Mouse (Mus musculus): Measurements from ENCODE around the gene Stk24. TPM values are rescaled to one million over a fixed set of nuclear protein-coding genes. Genes with fewer than 3 reads are reported as not detected.

The Stk24 gene
- polyA plus RNA-seq, 1 experiment from 2014 or later, result 47.7 TPM

DNA sequence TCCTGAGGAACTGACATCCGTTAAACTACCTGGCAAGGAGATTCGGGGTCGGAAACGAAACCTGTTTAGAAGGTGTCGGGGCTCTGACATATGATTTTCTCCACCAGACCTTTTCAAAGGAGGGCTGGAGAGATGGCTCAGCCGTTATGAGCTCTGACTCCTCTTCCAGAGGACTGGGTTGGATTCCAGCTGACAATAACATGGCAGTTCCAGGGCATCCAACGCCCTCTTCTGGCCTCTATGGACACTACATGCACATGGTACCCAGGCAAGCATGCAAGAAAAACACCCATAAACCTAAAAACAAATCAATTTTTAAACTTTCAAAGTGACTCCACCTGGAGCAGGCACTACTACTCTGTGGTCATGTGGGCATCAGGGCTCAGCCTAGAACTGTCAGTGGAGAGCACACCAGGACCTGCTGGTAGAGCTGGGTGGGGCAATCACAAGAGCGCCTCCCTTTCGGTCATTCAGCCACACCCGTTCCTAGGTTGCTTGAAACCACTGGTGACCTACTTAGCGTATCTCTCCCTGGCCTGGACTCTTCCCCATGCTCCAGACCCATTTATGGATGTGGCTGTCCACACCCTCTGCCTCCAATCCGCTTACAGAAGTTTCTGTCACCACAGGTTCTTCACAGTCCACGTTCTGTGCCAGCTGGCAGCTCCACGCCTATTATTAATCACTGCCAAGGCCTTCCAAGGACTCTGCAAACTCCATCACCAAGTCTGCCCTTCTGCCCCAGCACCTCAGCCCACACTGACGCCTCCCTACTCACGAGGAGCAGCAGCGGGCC is 18.3 kb downstream of the Stk24 start:
- H3K27me3 ChIP-seq, result no peaks in the 10 kb centered on the region
- 88% methylated on average over 17 of the region's 17 CpGs for WGBS
- peaks cover 19% of the 10 kb centered on the region for H3K36me3 ChIP-seq
- H3K4me3 ChIP-seq (replicated peaks), result no peak overlapping the region
- peaks cover 57% of the 10 kb centered on the region for H3K4me1 ChIP-seq (replicated peaks)
- no peak for ATAC-seq (ENCODE audit: insufficient number of reproducible peaks, insufficient read depth, low FRiP score, low TSS enrichment, low read depth)
- peaks cover 3% of the 10 kb centered on the region; the same call in 1 of the 2 replicates for H3K9me3 ChIP-seq
- no peak overlapping the region for H3K27ac ChIP-seq
- no peak overlapping the region for H3K9ac ChIP-seq (replicated peaks)
- H3K4me2 ChIP-seq, result no peak overlapping the region

DNA sequence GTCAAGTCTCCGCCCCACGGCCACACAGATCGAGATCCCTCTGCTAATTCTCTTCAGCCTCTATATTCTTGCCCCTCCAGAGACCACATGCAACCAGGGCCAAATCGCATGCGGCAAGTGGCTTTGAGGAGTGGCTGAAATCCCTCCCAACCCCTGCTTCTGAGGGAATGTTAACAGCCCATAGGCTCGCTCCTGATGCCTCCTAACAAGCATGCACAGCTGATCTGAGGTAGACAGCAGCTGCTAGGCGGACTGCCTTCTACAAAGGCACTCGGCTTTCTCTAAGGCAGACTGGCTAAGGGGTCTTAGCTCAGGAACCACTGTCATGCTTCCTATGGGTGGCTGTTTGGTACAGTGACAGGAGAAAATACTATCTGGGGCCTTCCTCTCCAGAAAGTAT is 20.0 kb downstream of the Stk24 start:
- H3K36me3 ChIP-seq, result peaks cover 19% of the 10 kb centered on the region
- no peak for ATAC-seq (ENCODE audit: insufficient number of reproducible peaks, insufficient read depth, low FRiP score, low TSS enrichment, low read depth)
- H3K27me3 ChIP-seq, result no peaks in the 10 kb centered on the region
- peaks cover 45% of the 10 kb centered on the region for H3K4me1 ChIP-seq (replicated peaks)
- WGBS, result 52% methylated on average over 8 of the region's 8 CpGs
- no peak overlapping the region for H3K4me3 ChIP-seq (replicated peaks)
- no peak overlapping the region for H3K27ac ChIP-seq
- H3K9ac ChIP-seq (replicated peaks), result no peak overlapping the region
- H3K4me2 ChIP-seq, result no peak overlapping the region
- H3K9me3 ChIP-seq, result peaks cover 3% of the 10 kb centered on the region; the same call in 1 of the 2 replicates

DNA sequence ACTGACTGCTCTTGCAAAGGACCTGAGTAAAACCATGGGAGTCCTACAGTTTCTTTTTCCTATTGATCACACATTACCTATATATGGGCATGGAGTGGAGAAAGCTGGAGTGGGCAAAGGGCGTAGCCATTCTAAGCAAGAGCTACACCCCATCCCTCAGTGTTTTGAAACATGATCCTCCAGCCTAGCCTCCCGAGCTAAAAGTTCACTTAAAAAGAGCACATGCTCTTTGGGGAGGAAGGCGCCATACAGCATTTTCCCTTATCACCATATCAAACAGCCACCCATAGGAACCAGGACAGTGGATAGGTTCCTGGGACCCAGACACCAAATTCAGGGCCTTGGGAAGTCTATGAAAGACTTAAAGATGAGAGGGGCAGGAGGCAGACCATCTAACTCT is 20.8 kb downstream of the Stk24 start:
- Histone ChIP-seq H3K36me3 (peaks cover 19% of the 10 kb centered on the region), H3K4me3 (replicated peaks) (no peak overlapping the region), H3K9me3 (no peaks in the 10 kb centered on the region; the same call in 1 of the 2 replicates), H3K4me1 (replicated peaks) (peaks cover 45% of the 10 kb centered on the region), H3K9ac (replicated peaks) (no peak overlapping the region), H3K27ac (peak overlapping the region; percentile 42), H3K4me2 (no peak overlapping the region), H3K27me3 (no peaks in the 10 kb centered on the region)
- ATAC-seq (ENCODE audit: insufficient number of reproducible peaks, insufficient read depth, low FRiP score, low TSS enrichment, low read depth), result no peak
- 15% methylated on average over 3 of the region's 3 CpGs for WGBS

DNA sequence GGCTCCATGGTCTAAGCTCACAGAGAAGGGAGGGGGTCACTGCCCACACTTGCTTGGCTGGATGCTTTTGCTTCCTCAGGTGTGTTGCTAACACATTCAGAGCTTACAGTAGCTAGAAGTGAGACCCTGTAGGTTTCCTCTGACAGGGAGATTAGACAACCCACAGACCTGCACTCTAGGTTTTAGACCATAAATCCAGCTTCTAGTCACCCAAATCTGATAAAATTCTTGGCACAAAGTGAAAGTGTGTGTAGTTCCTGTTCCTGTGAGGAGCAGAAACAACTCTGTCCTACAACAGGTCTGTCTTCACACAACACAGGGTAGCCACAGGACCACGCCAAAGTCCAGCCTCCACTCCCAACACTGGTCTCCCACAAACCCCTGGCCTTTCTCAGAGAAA is 21.5 kb downstream of the Stk24 start:
- H3K36me3 ChIP-seq, result peaks cover 16% of the 10 kb centered on the region
- no peaks in the 10 kb centered on the region for H3K9me3 ChIP-seq
- H3K27me3 ChIP-seq, result no peaks in the 10 kb centered on the region
- ATAC-seq (ENCODE audit: insufficient number of reproducible peaks, insufficient read depth, low FRiP score, low TSS enrichment, low read depth), result no peak
- H3K9ac ChIP-seq (replicated peaks), result no peak overlapping the region
- H3K4me2 ChIP-seq, result no peak overlapping the region
- H3K4me3 ChIP-seq (replicated peaks), result no peak overlapping the region
- 92% methylated on average over 1 of the region's 1 CpGs for WGBS
- no peak overlapping the region for H3K27ac ChIP-seq
- peaks cover 45% of the 10 kb centered on the region for H3K4me1 ChIP-seq (replicated peaks)

DNA sequence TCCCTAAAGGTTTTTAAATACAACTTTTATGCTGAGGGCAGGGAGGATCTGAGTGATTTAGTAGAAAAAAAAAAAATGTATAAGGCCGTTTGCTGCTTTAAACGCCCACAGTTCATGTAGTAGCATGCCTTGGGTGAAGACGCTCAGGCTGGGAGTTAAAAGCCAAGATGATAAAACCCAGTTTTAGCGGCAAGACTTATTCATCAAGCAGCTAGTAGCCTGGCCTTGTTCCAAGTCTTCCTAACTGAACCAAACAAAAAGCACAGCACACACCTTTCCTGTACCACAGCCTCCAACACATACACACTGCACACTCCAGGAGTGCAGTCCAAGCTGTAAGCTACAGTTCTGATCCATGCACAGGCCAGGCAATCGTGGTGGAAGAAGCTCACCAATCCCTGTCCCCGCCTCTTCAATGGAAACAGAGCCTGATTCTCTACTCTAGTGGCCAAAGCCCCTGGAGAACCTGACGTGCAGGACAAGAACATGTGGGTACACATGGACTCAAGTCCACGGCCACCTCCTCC is 23.4 kb downstream of the Stk24 start:
- Histone ChIP-seq H3K4me3 (replicated peaks) (no peak overlapping the region), H3K9ac (replicated peaks) (no peak overlapping the region), H3K4me1 (replicated peaks) (peaks cover 60% of the 10 kb centered on the region), H3K4me2 (no peak overlapping the region), H3K27me3 (no peaks in the 10 kb centered on the region), H3K36me3 (peaks cover 4% of the 10 kb centered on the region; the same call in 1 of the 2 replicates), H3K27ac (no peak overlapping the region), H3K9me3 (no peaks in the 10 kb centered on the region)
- 79% methylated on average over 8 of the region's 8 CpGs for WGBS
- no peak for ATAC-seq (ENCODE audit: insufficient number of reproducible peaks, insufficient read depth, low FRiP score, low TSS enrichment, low read depth)

DNA sequence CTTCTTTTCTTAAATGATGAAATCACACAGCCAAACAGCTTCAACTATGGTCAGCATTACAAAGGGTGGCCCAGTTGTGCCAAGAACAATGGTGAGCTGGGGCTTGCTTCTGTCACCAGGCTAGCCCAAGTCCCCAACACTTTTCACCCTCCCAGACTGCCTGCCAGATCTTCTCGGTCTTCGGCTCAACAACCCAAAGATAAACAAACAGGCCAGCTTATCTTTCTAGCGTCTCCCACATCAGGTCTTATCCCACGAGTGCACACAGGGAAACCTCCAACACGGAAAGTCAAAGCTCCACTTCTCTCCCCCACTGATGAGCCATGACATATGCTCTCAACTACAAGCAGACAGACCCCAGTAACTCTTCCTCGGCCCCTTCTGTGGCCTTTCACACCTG is 24.1 kb downstream of the Stk24 start:
- 38% methylated on average over 6 of the region's 6 CpGs for WGBS
- no peak for ATAC-seq (ENCODE audit: insufficient number of reproducible peaks, insufficient read depth, low FRiP score, low TSS enrichment, low read depth)
- H3K36me3 ChIP-seq, result no peaks in the 10 kb centered on the region
- H3K4me2 ChIP-seq, result no peak overlapping the region
- H3K4me3 ChIP-seq (replicated peaks), result no peak overlapping the region
- no peaks in the 10 kb centered on the region for H3K27me3 ChIP-seq
- no peak overlapping the region for H3K9ac ChIP-seq (replicated peaks)
- H3K4me1 ChIP-seq (replicated peaks), result peaks cover 62% of the 10 kb centered on the region
- no peaks in the 10 kb centered on the region for H3K9me3 ChIP-seq
- no peak overlapping the region for H3K27ac ChIP-seq

DNA sequence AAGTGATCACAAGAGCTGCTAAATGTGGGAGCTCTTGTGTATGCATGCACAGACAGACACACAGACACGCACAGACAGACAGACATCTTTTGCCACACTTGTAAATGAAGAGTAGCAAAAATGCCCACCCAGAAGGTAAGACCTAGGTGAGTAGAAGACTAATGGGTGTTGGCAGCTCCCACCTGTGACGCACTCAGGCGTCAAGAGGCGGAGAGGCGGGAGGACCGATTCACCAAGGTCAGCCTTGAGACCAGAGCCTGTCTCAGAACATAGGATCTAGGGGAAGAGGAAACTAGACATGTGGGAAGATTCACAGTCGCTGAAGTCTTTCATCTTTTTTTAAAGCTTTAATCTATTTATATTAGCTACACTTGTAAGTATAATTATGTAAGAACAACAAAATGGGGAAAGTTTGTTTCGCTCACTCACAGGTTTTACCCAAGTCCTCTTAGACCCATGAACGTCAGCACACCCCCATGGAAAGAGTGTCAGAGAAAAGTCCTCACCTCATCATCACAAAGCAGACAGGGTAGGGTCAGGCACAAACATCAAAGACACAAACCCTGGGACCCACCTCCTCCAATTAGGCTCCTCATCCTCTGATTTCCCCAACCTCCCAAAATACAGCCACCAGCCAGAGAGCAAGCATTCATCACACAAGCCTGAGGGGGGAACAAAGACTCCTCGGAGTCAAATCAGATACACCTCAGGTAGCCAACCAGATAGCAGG is 26.0 kb downstream of the Stk24 start:
- Histone ChIP-seq H3K9me3 (no peaks in the 10 kb centered on the region), H3K9ac (replicated peaks) (no peak overlapping the region), H3K4me3 (replicated peaks) (no peak overlapping the region), H3K4me1 (replicated peaks) (peaks cover 51% of the 10 kb centered on the region), H3K4me2 (no peak overlapping the region), H3K27ac (no peak overlapping the region), H3K36me3 (no peaks in the 10 kb centered on the region), H3K27me3 (no peaks in the 10 kb centered on the region)
- ATAC-seq (ENCODE audit: insufficient number of reproducible peaks, insufficient read depth, low FRiP score, low TSS enrichment, low read depth), result no peak
- 78% methylated on average over 10 of the region's 10 CpGs for WGBS

DNA sequence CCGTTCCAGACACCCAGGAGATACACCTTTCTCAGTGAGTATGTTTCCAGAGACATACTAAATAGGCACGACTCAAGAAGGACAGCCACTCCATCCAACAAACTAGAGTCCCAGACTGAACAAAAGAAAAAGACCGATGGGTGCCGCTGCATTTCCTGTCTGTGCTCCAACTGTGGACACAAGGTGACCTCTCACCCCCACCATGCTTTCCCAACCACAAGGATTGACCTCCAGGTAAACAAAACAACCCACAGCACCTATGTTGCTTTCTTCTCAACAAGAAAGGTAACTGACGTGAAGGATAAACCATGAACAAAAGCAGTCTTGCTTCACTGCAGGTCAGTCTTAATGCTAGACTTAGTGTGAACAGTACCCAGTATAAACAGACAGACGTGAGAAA is 27.1 kb downstream of the Stk24 start:
- no peak for ATAC-seq (ENCODE audit: insufficient number of reproducible peaks, insufficient read depth, low FRiP score, low TSS enrichment, low read depth)
- H3K36me3 ChIP-seq, result no peaks in the 10 kb centered on the region
- H3K4me1 ChIP-seq (replicated peaks), result peaks cover 54% of the 10 kb centered on the region
- no peak overlapping the region for H3K9ac ChIP-seq (replicated peaks)
- no peak overlapping the region for H3K4me2 ChIP-seq
- no peaks in the 10 kb centered on the region for H3K27me3 ChIP-seq
- no peak overlapping the region for H3K4me3 ChIP-seq (replicated peaks)
- WGBS, result 89% methylated on average over 6 of the region's 6 CpGs
- H3K27ac ChIP-seq, result no peak overlapping the region
- H3K9me3 ChIP-seq, result no peaks in the 10 kb centered on the region

DNA sequence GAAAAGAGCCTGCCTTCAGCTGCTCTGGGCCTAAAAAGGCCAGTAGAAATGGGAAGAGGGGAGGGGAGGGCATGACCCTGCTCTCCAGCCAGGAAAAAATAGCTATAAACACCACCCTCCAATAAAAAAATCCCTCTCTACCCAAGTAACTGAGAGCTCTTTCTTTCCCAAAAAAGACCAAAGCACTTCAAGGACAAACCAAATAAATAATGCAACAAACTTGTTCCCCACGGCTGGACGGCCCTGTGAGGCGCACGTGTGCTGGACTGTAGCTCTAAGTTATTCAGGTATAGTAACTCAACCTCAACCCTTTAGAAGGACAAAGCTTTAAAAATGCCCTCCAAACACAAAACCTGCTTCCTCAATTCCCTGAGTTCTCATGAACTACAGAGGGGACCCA is 28.1 kb downstream of the Stk24 start:
- Histone ChIP-seq H3K9me3 (no peaks in the 10 kb centered on the region), H3K36me3 (no peaks in the 10 kb centered on the region), H3K27me3 (no peaks in the 10 kb centered on the region), H3K27ac (peak overlapping the region; percentile 14; the same call in 1 of the 2 replicates), H3K4me1 (replicated peaks) (peaks cover 52% of the 10 kb centered on the region), H3K4me3 (replicated peaks) (no peak overlapping the region), H3K9ac (replicated peaks) (no peak overlapping the region), H3K4me2 (no peak overlapping the region)
- ATAC-seq (ENCODE audit: insufficient number of reproducible peaks, insufficient read depth, low FRiP score, low TSS enrichment, low read depth), result no peak
- 59% methylated on average over 4 of the region's 4 CpGs for WGBS

DNA sequence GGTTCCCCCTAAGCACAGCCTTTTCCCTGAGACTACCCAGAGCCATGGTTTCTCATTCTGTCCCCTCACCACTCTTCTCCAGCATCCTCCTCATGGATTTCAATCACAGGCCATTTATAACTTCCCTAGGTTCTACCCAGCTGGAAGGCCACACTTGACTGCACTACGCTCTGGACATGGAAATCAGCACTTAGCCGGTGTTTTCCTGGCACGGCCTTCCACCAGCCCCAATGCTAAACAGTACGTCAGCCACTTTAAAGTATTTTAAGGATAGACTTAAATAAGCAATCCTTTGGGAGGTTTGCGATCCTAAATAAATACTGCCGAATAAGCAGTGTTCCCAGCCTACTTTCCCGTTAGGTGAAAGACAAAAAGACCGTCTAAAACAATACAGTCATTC is 29.8 kb downstream of the Stk24 start:
- 88% methylated on average over 8 of the region's 8 CpGs for WGBS
- ATAC-seq (ENCODE audit: insufficient number of reproducible peaks, insufficient read depth, low FRiP score, low TSS enrichment, low read depth), result no peak

DNA sequence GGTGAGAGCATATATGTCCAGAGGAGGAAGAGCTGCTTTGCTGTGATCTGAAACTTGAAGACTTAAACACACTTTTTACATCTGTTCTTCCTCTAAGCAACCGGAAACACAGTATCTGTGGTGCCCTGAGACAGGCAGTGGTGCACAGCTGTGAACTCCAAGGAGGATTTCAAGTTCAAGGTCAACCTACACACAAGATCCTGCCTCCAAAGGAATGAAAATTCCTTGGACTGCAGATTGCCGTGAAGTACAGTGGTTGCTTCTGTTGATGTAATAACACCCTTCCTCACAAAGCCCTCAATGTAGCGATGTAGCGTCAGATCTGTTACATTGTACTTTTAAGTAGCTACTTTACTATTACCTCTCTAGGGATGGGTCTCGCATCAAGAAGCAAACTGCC is 30.5 kb downstream of the Stk24 start:
- WGBS, result 89% methylated on average over 5 of the region's 5 CpGs
- H3K4me1 ChIP-seq (replicated peaks), result peaks cover 64% of the 10 kb centered on the region
- ATAC-seq (ENCODE audit: insufficient number of reproducible peaks, insufficient read depth, low FRiP score, low TSS enrichment, low read depth), result no peak
- no peak overlapping the region for H3K4me2 ChIP-seq
- no peaks in the 10 kb centered on the region for H3K36me3 ChIP-seq
- H3K27ac ChIP-seq, result no peak overlapping the region
- H3K27me3 ChIP-seq, result no peaks in the 10 kb centered on the region
- no peak overlapping the region for H3K9ac ChIP-seq (replicated peaks)
- H3K4me3 ChIP-seq (replicated peaks), result no peak overlapping the region
- H3K9me3 ChIP-seq, result no peaks in the 10 kb centered on the region

More for the DNA sequence above, 29.8 kb downstream of the Stk24 start:
- Histone ChIP-seq H3K36me3 (no peaks in the 10 kb centered on the region), H3K9me3 (no peaks in the 10 kb centered on the region), H3K4me1 (replicated peaks) (peaks cover 58% of the 10 kb centered on the region), H3K4me3 (replicated peaks) (no peak overlapping the region), H3K27ac (no peak overlapping the region), H3K27me3 (no peaks in the 10 kb centered on the region), H3K4me2 (no peak overlapping the region), H3K9ac (replicated peaks) (no peak overlapping the region)

Data from limb, embryonic 12.5 days (tissue).